Mouse (Mus musculus): ENCODE measurements around the gene 2010109A12Rik. TPM values are rescaled to one million over a fixed set of nuclear protein-coding genes. Genes with fewer than 3 reads are reported as not detected.

Gene 2010109A12Rik
- 0.87 and 1.2 TPM in 2 replicates for polyA plus RNA-seq (2012; rRNA removed)

GRCm38 (mm10) chr5:93206109-93207005 is at the start of gene 2010109A12Rik, which contains the start of gene Ccni:
Gene 2010109A12Rik (plus strand): TSS chr5:93206518.
Gene Ccni (minus strand): TSS chr5:93206495.

Other genes with a start within 250 kb of the 2010109A12Rik start
- 0.11 and 0.31 TPM in 2 replicates for gene Sowahb, start 161.5 kb upstream of the 2010109A12Rik start, polyA plus RNA-seq (2012; rRNA removed)
- 195 and 255 TPM in 2 replicates for gene Sept11, start 113.1 kb upstream of the 2010109A12Rik start, polyA plus RNA-seq (2012; rRNA removed)
- gene Ccni, start within 50 bp of the 2010109A12Rik start, polyA plus RNA-seq (2012; rRNA removed), result 92.4 and 118 TPM in 2 replicates
- 77.0 and 146 TPM in 2 replicates for gene Ccng2, start 60.7 kb downstream of the 2010109A12Rik start, polyA plus RNA-seq (2012; rRNA removed)

Measured in central nervous system, embryonic 11.5 days (tissue).